Mouse (Mus musculus) testis, adult 10 weeks (tissue): Measurements from ENCODE around the gene Sel1l. TPM values are rescaled to one million over a fixed set of nuclear protein-coding genes. Genes with fewer than 3 reads are reported as not detected.

Experiments
- polyA plus RNA-seq: library from polyadenylated mRNA; stranded (reverse); fragments of 350-450 nt; fragmentation: Illumina TruSeq; extraction: RNeasy Lipid Tissue Mini Kit (QIAGEN cat#74804); gene quantifications from one replicate; pipeline ENCODE4 v1.2.3, GENCODE M21; 2014; ENCODE audit warnings: low read depth, low replicate concordance

Gene Sel1l
- 37.9 TPM for polyA plus RNA-seq

DNA sequence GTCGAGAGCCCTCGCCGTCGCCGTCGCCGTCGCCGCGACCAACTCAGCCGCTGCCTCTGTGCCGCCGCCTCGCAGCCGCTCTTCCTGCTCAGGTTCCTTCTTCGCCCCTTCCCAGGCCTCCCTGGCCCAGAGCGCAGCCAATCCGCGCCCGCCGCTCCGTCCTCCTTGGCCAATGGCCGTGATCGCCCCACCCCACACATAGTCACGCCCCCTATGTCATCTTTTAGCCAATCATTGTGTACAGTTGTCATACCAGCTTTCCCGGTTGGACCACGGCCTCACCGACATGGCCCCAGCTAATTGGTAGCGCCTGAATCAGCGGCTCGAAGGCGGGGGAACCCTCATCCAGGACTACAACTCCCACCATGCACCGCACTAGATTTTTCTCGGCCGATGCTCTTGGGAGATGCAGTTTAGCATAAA is at the start of gene Sel1l:
Gene Sel1l (minus strand): TSS at position 113 of the 423 bp plus-strand sequence.

GRCm38 (mm10) chr12:91787959-91788437 is 61.0 kb downstream of the Sel1l start, which contains the start of gene Ston2:
Gene Ston2, minus strand, starts transcription at chr12:91788387.

Other genes with a start within 250 kb of the Sel1l start
- 9.0 TPM for gene Ston2, start 60.8 kb downstream of the Sel1l start, polyA plus RNA-seq